Mouse (Mus musculus): ENCODE measurements at regions not wholly inside any gene's neighbourhood (a gene's known extent, or its start where the extent isn't known, plus 50 kb on each side); places are given as distances from the start of the nearest gene placed in this dataset.

GRCm38 (mm10) chr6:84394496-84395090 lies 199.1 kb downstream of the Cyp26b1 start:
- Histone ChIP-seq H3K4me1 (ENCODE audit: control insufficient read depth, insufficient read depth, low read length) (no peaks in the 10 kb centered on the region), H3K27ac (replicated peaks; ENCODE audit: low read depth, low read length) (no peak overlapping the region), H3K36me3 (replicated peaks; ENCODE audit: control insufficient read depth, insufficient read depth, low read depth, low read length) (no peaks in the 10 kb centered on the region), H3K27me3 (ENCODE audit: control insufficient read depth, insufficient read depth, low read length) (no peaks in the 10 kb centered on the region), H3K9me3 (replicated peaks; ENCODE audit: control insufficient read depth, low read length) (no peaks in the 10 kb centered on the region), H3K4me3 (ENCODE audit: low read depth, low read length) (no peak overlapping the region), H3K4me2 (ENCODE audit: low read depth, low read length) (no peak overlapping the region), H3K9ac (replicated peaks; ENCODE audit: low read length) (no peak overlapping the region)
- DNase-seq (ENCODE audit: low spot score): peak; percentile 38
- ATAC-seq (replicated peaks; ENCODE audit: insufficient number of reproducible peaks, low FRiP score, low TSS enrichment, low read depth): no peak
- 55% methylated on average over 6 of the region's 6 CpGs for WGBS

GRCm38 (mm10) chr6:84393519-84394231 lies 200.0 kb downstream of the Cyp26b1 start:
- ATAC-seq (replicated peaks; ENCODE audit: insufficient number of reproducible peaks, low FRiP score, low TSS enrichment, low read depth): no peak
- Histone ChIP-seq H3K4me2 (ENCODE audit: low read depth, low read length) (no peak overlapping the region), H3K27ac (replicated peaks; ENCODE audit: low read depth, low read length) (no peak overlapping the region), H3K9ac (replicated peaks; ENCODE audit: low read length) (no peak overlapping the region), H3K27me3 (ENCODE audit: control insufficient read depth, insufficient read depth, low read length) (no peaks in the 10 kb centered on the region), H3K36me3 (replicated peaks; ENCODE audit: control insufficient read depth, insufficient read depth, low read depth, low read length) (no peaks in the 10 kb centered on the region), H3K9me3 (replicated peaks; ENCODE audit: control insufficient read depth, low read length) (no peaks in the 10 kb centered on the region), H3K4me3 (ENCODE audit: low read depth, low read length) (no peak overlapping the region), H3K4me1 (ENCODE audit: control insufficient read depth, insufficient read depth, low read length) (no peaks in the 10 kb centered on the region)
- 79% methylated on average over 9 of the region's 9 CpGs for WGBS
- DNase-seq (ENCODE audit: low spot score): no peak

- H3K4me3 ChIP-seq (ENCODE audit: low read depth, low read length): no peak overlapping the region
- no peaks in the 10 kb centered on the region for H3K27me3 ChIP-seq (ENCODE audit: control insufficient read depth, insufficient read depth, low read length)
- DNase-seq (ENCODE audit: low spot score) (no peak), ATAC-seq (replicated peaks; ENCODE audit: insufficient number of reproducible peaks, low FRiP score, low TSS enrichment, low read depth) (no peak)
- H3K9ac ChIP-seq (replicated peaks; ENCODE audit: low read length): no peak overlapping the region
- 90% methylated on average over 14 of the region's 14 CpGs for WGBS
- H3K4me1 ChIP-seq (ENCODE audit: control insufficient read depth, insufficient read depth, low read length): no peaks in the 10 kb centered on the region
- H3K9me3 ChIP-seq (replicated peaks; ENCODE audit: control insufficient read depth, low read length): no peaks in the 10 kb centered on the region
- H3K4me2 ChIP-seq (ENCODE audit: low read depth, low read length): no peak overlapping the region
- H3K36me3 ChIP-seq (replicated peaks; ENCODE audit: control insufficient read depth, insufficient read depth, low read depth, low read length): no peaks in the 10 kb centered on the region
- H3K27ac ChIP-seq (replicated peaks; ENCODE audit: low read depth, low read length): no peak overlapping the region
Measured at GRCm38 (mm10) chr6:84392752-84393511, 200.8 kb downstream of the Cyp26b1 start.

- no peak overlapping the region for H3K27ac ChIP-seq (replicated peaks; ENCODE audit: low read depth, low read length)
- 87% methylated on average over 3 of the region's 3 CpGs for WGBS
- H3K36me3 ChIP-seq (replicated peaks; ENCODE audit: control insufficient read depth, insufficient read depth, low read depth, low read length): no peaks in the 10 kb centered on the region
- H3K4me1 ChIP-seq (ENCODE audit: control insufficient read depth, insufficient read depth, low read length): no peaks in the 10 kb centered on the region
- ATAC-seq (replicated peaks; ENCODE audit: insufficient number of reproducible peaks, low FRiP score, low TSS enrichment, low read depth): no peak
- no peak overlapping the region for H3K4me3 ChIP-seq (ENCODE audit: low read depth, low read length)
- no peaks in the 10 kb centered on the region for H3K27me3 ChIP-seq (ENCODE audit: control insufficient read depth, insufficient read depth, low read length)
- no peaks in the 10 kb centered on the region for H3K9me3 ChIP-seq (replicated peaks; ENCODE audit: control insufficient read depth, low read length)
- no peak overlapping the region for H3K9ac ChIP-seq (replicated peaks; ENCODE audit: low read length)
- no peak for DNase-seq (ENCODE audit: low spot score)
- H3K4me2 ChIP-seq (ENCODE audit: low read depth, low read length): no peak overlapping the region
Measured at GRCm38 (mm10) chr6:84391016-84391415, 202.7 kb downstream of the Cyp26b1 start.

GRCm38 (mm10) chr6:84385696-84386095 lies 208.0 kb downstream of the Cyp26b1 start:
- no peaks in the 10 kb centered on the region for H3K36me3 ChIP-seq (replicated peaks; ENCODE audit: control insufficient read depth, insufficient read depth, low read depth, low read length)
- DNase-seq (ENCODE audit: low spot score) (peak; percentile 4), ATAC-seq (replicated peaks; ENCODE audit: insufficient number of reproducible peaks, low FRiP score, low TSS enrichment, low read depth) (no peak)
- H3K9me3 ChIP-seq (replicated peaks; ENCODE audit: control insufficient read depth, low read length): no peaks in the 10 kb centered on the region
- H3K4me2 ChIP-seq (ENCODE audit: low read depth, low read length): no peak overlapping the region
- no peaks in the 10 kb centered on the region for H3K27me3 ChIP-seq (ENCODE audit: control insufficient read depth, insufficient read depth, low read length)
- no peak overlapping the region for H3K4me3 ChIP-seq (ENCODE audit: low read depth, low read length)
- no peak overlapping the region for H3K9ac ChIP-seq (replicated peaks; ENCODE audit: low read length)
- WGBS: 29% methylated on average over 10 of the region's 10 CpGs
- no peaks in the 10 kb centered on the region for H3K4me1 ChIP-seq (ENCODE audit: control insufficient read depth, insufficient read depth, low read length)
- H3K27ac ChIP-seq (replicated peaks; ENCODE audit: low read depth, low read length): no peak overlapping the region

GRCm38 (mm10) chr6:84383718-84384117 lies 210.0 kb downstream of the Cyp26b1 start:
- no peaks in the 10 kb centered on the region for H3K36me3 ChIP-seq (replicated peaks; ENCODE audit: control insufficient read depth, insufficient read depth, low read depth, low read length)
- no peak overlapping the region for H3K9ac ChIP-seq (replicated peaks; ENCODE audit: low read length)
- no peaks in the 10 kb centered on the region for H3K9me3 ChIP-seq (replicated peaks; ENCODE audit: control insufficient read depth, low read length)
- no peaks in the 10 kb centered on the region for H3K27me3 ChIP-seq (ENCODE audit: control insufficient read depth, insufficient read depth, low read length)
- no peak overlapping the region for H3K4me3 ChIP-seq (ENCODE audit: low read depth, low read length)
- DNase-seq (ENCODE audit: low spot score) (no peak), ATAC-seq (replicated peaks; ENCODE audit: insufficient number of reproducible peaks, low FRiP score, low TSS enrichment, low read depth) (no peak)
- H3K4me2 ChIP-seq (ENCODE audit: low read depth, low read length): no peak overlapping the region
- WGBS: 78% methylated on average over 3 of the region's 3 CpGs
- H3K27ac ChIP-seq (replicated peaks; ENCODE audit: low read depth, low read length): no peak overlapping the region
- no peaks in the 10 kb centered on the region for H3K4me1 ChIP-seq (ENCODE audit: control insufficient read depth, insufficient read depth, low read length)

GRCm38 (mm10) chr6:84383141-84383540 lies 210.6 kb downstream of the Cyp26b1 start:
- Histone ChIP-seq H3K4me1 (ENCODE audit: control insufficient read depth, insufficient read depth, low read length) (no peaks in the 10 kb centered on the region), H3K27ac (replicated peaks; ENCODE audit: low read depth, low read length) (no peak overlapping the region), H3K4me2 (ENCODE audit: low read depth, low read length) (no peak overlapping the region), H3K9ac (replicated peaks; ENCODE audit: low read length) (no peak overlapping the region), H3K4me3 (ENCODE audit: low read depth, low read length) (no peak overlapping the region), H3K9me3 (replicated peaks; ENCODE audit: control insufficient read depth, low read length) (no peaks in the 10 kb centered on the region), H3K27me3 (ENCODE audit: control insufficient read depth, insufficient read depth, low read length) (no peaks in the 10 kb centered on the region), H3K36me3 (replicated peaks; ENCODE audit: control insufficient read depth, insufficient read depth, low read depth, low read length) (no peaks in the 10 kb centered on the region)
- WGBS: 87% methylated on average over 3 of the region's 3 CpGs
- DNase-seq (ENCODE audit: low spot score) (no peak), ATAC-seq (replicated peaks; ENCODE audit: insufficient number of reproducible peaks, low FRiP score, low TSS enrichment, low read depth) (no peak)

GRCm38 (mm10) chr6:84381571-84381970 lies 212.1 kb downstream of the Cyp26b1 start:
- H3K9me3 ChIP-seq (replicated peaks; ENCODE audit: control insufficient read depth, low read length): no peaks in the 10 kb centered on the region
- DNase-seq (ENCODE audit: low spot score) (no peak), ATAC-seq (replicated peaks; ENCODE audit: insufficient number of reproducible peaks, low FRiP score, low TSS enrichment, low read depth) (no peak)
- no peaks in the 10 kb centered on the region for H3K36me3 ChIP-seq (replicated peaks; ENCODE audit: control insufficient read depth, insufficient read depth, low read depth, low read length)
- no peak overlapping the region for H3K4me3 ChIP-seq (ENCODE audit: low read depth, low read length)
- 76% methylated on average over 10 of the region's 10 CpGs for WGBS
- H3K27ac ChIP-seq (replicated peaks; ENCODE audit: low read depth, low read length): no peak overlapping the region
- H3K4me2 ChIP-seq (ENCODE audit: low read depth, low read length): no peak overlapping the region
- no peaks in the 10 kb centered on the region for H3K4me1 ChIP-seq (ENCODE audit: control insufficient read depth, insufficient read depth, low read length)
- no peaks in the 10 kb centered on the region for H3K27me3 ChIP-seq (ENCODE audit: control insufficient read depth, insufficient read depth, low read length)
- H3K9ac ChIP-seq (replicated peaks; ENCODE audit: low read length): no peak overlapping the region
